Mouse (Mus musculus): ENCODE results near the gene Padi4.

Gene Padi4

GRCm38 (mm10) chr4:140702611-140703327 is 71.3 kb downstream of the Padi4 start:
- DNase-seq (ENCODE audit: low spot score): peak; percentile 84

DNA sequence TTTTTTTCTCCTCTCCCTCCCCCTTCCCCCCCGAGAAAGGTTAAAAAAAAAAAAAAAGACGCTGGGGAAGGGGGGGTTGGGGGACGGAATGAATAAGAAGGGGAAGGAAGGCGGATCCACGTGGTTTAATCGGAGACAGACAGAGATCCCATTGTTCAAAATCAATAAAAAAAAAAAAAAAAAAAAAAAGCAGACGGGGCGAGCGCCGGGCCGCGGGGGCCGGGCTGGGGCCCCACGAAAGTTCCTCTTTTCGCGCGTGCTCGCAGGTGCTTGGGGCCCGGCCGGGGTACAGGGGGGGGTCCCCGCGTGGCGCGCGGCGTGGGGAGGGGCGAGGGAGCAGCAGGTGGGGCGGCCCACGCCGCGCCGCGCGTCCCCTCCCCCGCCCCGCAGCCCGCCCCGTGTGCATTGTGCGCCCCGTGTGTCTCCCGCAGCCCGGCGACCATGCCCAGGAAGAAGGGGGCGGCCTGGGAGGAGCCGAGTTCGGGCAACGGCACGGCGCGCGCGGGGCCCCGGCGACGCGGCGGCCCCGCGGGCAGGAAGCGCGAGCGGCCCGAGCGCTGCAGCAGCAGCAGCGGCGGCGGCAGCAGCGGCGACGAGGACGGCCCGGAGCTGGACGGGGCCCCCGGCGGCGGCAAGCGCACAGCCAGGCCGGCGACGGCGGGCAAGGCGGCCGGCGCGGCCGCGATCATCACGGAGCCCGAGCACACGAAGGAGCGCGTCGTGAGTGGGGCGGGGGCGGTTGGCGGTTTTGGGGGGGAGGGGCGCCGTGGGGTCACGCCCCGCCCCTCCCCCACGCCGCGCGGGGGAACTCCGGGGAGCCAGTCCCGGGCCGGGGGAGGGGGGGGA is 72.1 kb downstream of the Padi4 start:
- no peak for DNase-seq (ENCODE audit: low spot score)

DNA sequence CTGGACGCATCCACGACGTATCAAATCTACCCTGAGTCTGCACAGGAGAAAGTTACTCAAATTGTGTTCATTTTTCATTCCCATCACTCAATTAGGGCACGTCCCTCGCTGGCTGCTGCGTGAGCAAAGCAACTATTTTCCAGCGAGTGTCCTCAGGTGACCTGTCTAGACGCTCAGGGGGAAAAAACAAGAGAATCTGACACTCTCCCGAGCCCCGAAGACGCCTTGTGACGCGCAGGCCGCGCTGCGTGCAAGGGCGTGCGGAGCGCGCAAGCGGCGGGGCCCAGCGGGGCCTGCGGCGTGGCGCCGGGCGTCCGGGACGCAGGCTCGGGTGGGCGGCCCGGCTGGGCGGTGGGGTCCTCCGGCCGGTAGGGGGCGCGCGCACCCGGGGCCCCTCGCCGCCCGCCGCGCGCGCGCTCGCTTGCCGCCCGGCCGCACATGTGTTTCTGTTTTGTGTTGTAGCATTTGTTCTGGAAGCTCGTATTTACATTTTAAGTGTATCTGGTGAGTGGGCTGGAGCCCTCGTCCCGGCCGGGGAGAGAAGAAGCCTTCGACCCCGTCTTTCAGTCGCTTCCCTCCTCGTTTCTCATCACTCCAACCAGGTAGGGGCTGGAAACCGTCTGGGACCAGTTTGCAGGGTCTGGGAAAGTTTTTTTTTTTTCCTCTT is 72.9 kb downstream of the Padi4 start:
- peak; percentile 79 for DNase-seq (ENCODE audit: low spot score)

- DNase-seq (ENCODE audit: low spot score): no peak
Observed at GRCm38 (mm10) chr4:140700269-140701018, 73.6 kb downstream of the Padi4 start, which contains the start of gene Rcc2. TSS of gene Rcc2 (plus strand) at chr4:140700541.

- DNase-seq (ENCODE audit: low spot score): peak; percentile 85
Observed at GRCm38 (mm10) chr4:140699441-140700127, 74.5 kb downstream of the Padi4 start.
